Mouse (Mus musculus) forebrain, embryonic 13.5 days (tissue): ENCODE results near the gene Epb41l5. TPM values are rescaled to one million over a fixed set of nuclear protein-coding genes. Genes with fewer than 3 reads are reported as not detected.

Experiments used
- ATAC-seq: fragments of 200-750 bp; cut with Nextera tagmentation; 2 replicates; pipeline ENCODE4 v1.8.0; 2017
- H3K27ac ChIP-seq: fragments of 300-500 bp; sonication (generic); 2 replicates; pipeline ENCODE4 v1.5.1; 2015; ENCODE audit warnings: inconsistent platforms, mild to moderate bottlenecking, moderate library complexity
- H3K27me3 ChIP-seq: fragments of 300-500 bp; sonication (generic); 2 replicates; pipeline ENCODE4 v1.6.1; 2015; ENCODE audit warnings: mild to moderate bottlenecking, inconsistent platforms
- H3K36me3 ChIP-seq: fragments of 300-500 bp; sonication (generic); 2 replicates; pipeline ENCODE4 v1.6.1; 2015; ENCODE audit warnings: mild to moderate bottlenecking, inconsistent platforms; ENCODE audit not compliant: poor library complexity, severe bottlenecking
- H3K4me1 ChIP-seq: fragments of 300-500 bp; sonication (generic); 2 replicates; pipeline ENCODE4 v1.6.1; 2015; ENCODE audit warnings: inconsistent platforms
- H3K4me2 ChIP-seq: fragments of 300-500 bp; sonication (generic); 2 replicates; pipeline ENCODE4 v1.6.1; 2015; ENCODE audit warnings: inconsistent platforms, mild to moderate bottlenecking, moderate library complexity
- H3K4me3 ChIP-seq: fragments of 300-500 bp; sonication (generic); 2 replicates; pipeline ENCODE4 v1.5.1; 2015; ENCODE audit warnings: mild to moderate bottlenecking, inconsistent platforms
- H3K9ac ChIP-seq: fragments of 300-500 bp; sonication (generic); 2 replicates; pipeline ENCODE4 v1.6.1; 2015; ENCODE audit warnings: mild to moderate bottlenecking, inconsistent platforms
- H3K9me3 ChIP-seq: fragments of 300-500 bp; sonication (generic); replicated peaks from 2 replicates; pipeline ENCODE4 v1.6.1; 2016; ENCODE audit warnings: inconsistent platforms
- WGBS: fragments of 180-500 bp; shearing (Covaris S2); methylation state at CpG from one replicate; pipeline ENCODE4 v1.1.7; 2015; 5-methylcytosine and 5-hydroxymethylcytosine counted together
- polyA plus RNA-seq: library from polyadenylated mRNA; unstranded; fragments of >200 nt; fragmentation: Nextera tagmentation; extraction: Ambion mirVana; gene quantifications from 2 replicates; pipeline ENCODE4 v1.2.1, GENCODE M21; 2015

Gene Epb41l5
- polyA plus RNA-seq, 1 experiment from 2014 or later = 26.2 TPM

GRCm38 (mm10) chr1:119544611-119545155, 104.1 kb downstream of the Epb41l5 start:
- no peaks in the 10 kb centered on the region for H3K4me1 ChIP-seq
- no peak overlapping the region for H3K4me2 ChIP-seq
- peaks cover 60% of the 10 kb centered on the region for H3K36me3 ChIP-seq
- no peak overlapping the region for H3K4me3 ChIP-seq
- ATAC-seq = no peak
- WGBS = 90% methylated on average over 5 of the region's 5 CpGs
- H3K9ac ChIP-seq = no peak overlapping the region
- H3K9me3 ChIP-seq = no peaks in the 10 kb centered on the region
- no peaks in the 10 kb centered on the region for H3K27me3 ChIP-seq
- H3K27ac ChIP-seq = no peak overlapping the region

- ATAC-seq = no peak
- H3K4me2 ChIP-seq = no peak overlapping the region
- peaks cover 54% of the 10 kb centered on the region for H3K36me3 ChIP-seq
- H3K9me3 ChIP-seq = no peaks in the 10 kb centered on the region
- no peak overlapping the region for H3K27ac ChIP-seq
- H3K4me1 ChIP-seq = no peaks in the 10 kb centered on the region
- 95% methylated on average over 6 of the region's 6 CpGs for WGBS
- H3K27me3 ChIP-seq = no peaks in the 10 kb centered on the region
- no peak overlapping the region for H3K4me3 ChIP-seq
- H3K9ac ChIP-seq = no peak overlapping the region
These were observed 105.5 kb downstream of the Epb41l5 start for GRCm38 (mm10) chr1:119543316-119543715.

- no peaks in the 10 kb centered on the region for H3K9me3 ChIP-seq
- no peak overlapping the region for H3K27ac ChIP-seq
- H3K9ac ChIP-seq = no peak overlapping the region
- no peak for ATAC-seq
- no peaks in the 10 kb centered on the region for H3K27me3 ChIP-seq
- WGBS = 93% methylated on average over 3 of the region's 3 CpGs
- H3K4me2 ChIP-seq = no peak overlapping the region
- no peak overlapping the region for H3K4me3 ChIP-seq
- peaks cover 36% of the 10 kb centered on the region for H3K36me3 ChIP-seq
- no peaks in the 10 kb centered on the region for H3K4me1 ChIP-seq
These were observed 107.2 kb downstream of the Epb41l5 start for GRCm38 (mm10) chr1:119541570-119541969.

- no peak overlapping the region for H3K4me2 ChIP-seq
- WGBS = 91% methylated on average over 9 of the region's 9 CpGs
- ATAC-seq = no peak
These were observed 107.8 kb downstream of the Epb41l5 start for GRCm38 (mm10) chr1:119540836-119541557.

GRCm38 (mm10) chr1:119539252-119539651, 109.5 kb downstream of the Epb41l5 start:
- no peaks in the 10 kb centered on the region for H3K4me1 ChIP-seq
- H3K4me3 ChIP-seq = no peak overlapping the region
- H3K9me3 ChIP-seq = no peaks in the 10 kb centered on the region
- H3K9ac ChIP-seq = no peak overlapping the region
- WGBS = 87% methylated on average over 2 of the region's 2 CpGs
- peaks cover 24% of the 10 kb centered on the region for H3K36me3 ChIP-seq
- no peak overlapping the region for H3K27ac ChIP-seq
- no peak overlapping the region for H3K4me2 ChIP-seq
- no peak for ATAC-seq
- H3K27me3 ChIP-seq = no peaks in the 10 kb centered on the region

More at GRCm38 (mm10) chr1:119540836-119541557, 107.8 kb downstream of the Epb41l5 start:
- no peak overlapping the region for H3K4me3 ChIP-seq
- H3K9me3 ChIP-seq = no peaks in the 10 kb centered on the region
- no peaks in the 10 kb centered on the region for H3K27me3 ChIP-seq
- H3K9ac ChIP-seq = no peak overlapping the region
- no peaks in the 10 kb centered on the region for H3K4me1 ChIP-seq
- no peak overlapping the region for H3K27ac ChIP-seq
- peaks cover 31% of the 10 kb centered on the region for H3K36me3 ChIP-seq

- Histone ChIP-seq H3K9me3 (no peaks in the 10 kb centered on the region), H3K4me3 (no peak overlapping the region), H3K36me3 (peaks cover 8% of the 10 kb centered on the region), H3K9ac (no peak overlapping the region), H3K4me2 (no peak overlapping the region), H3K27ac (no peak overlapping the region), H3K27me3 (no peaks in the 10 kb centered on the region), H3K4me1 (no peaks in the 10 kb centered on the region)
- 80% methylated on average over 6 of the region's 6 CpGs for WGBS
- no peak for ATAC-seq
These were observed 111.1 kb downstream of the Epb41l5 start for GRCm38 (mm10) chr1:119537651-119538050.

- Histone ChIP-seq H3K9ac (no peak overlapping the region), H3K4me2 (no peak overlapping the region), H3K4me1 (no peaks in the 10 kb centered on the region), H3K27me3 (no peaks in the 10 kb centered on the region), H3K9me3 (no peaks in the 10 kb centered on the region), H3K36me3 (0 out of 2 replicates have a peak, but pooled peaks cover 3% of the 10 kb centered on the region), H3K4me3 (no peak overlapping the region), H3K27ac (no peak overlapping the region)
- WGBS = 89% methylated on average over 2 of the region's 2 CpGs
- no peak for ATAC-seq
These were observed 112.7 kb downstream of the Epb41l5 start for GRCm38 (mm10) chr1:119536122-119536521.

- H3K36me3 ChIP-seq = peaks cover 14% of the 10 kb centered on the region
- no peak for ATAC-seq
- H3K9me3 ChIP-seq = no peaks in the 10 kb centered on the region
- no peak overlapping the region for H3K4me2 ChIP-seq
- no peak overlapping the region for H3K4me3 ChIP-seq
- no peaks in the 10 kb centered on the region for H3K27me3 ChIP-seq
- WGBS = 96% methylated on average over 5 of the region's 5 CpGs
- H3K4me1 ChIP-seq = no peaks in the 10 kb centered on the region
- no peak overlapping the region for H3K9ac ChIP-seq
- H3K27ac ChIP-seq = no peak overlapping the region
These were observed 114.5 kb downstream of the Epb41l5 start for GRCm38 (mm10) chr1:119534341-119534740.

GRCm38 (mm10) chr1:119533093-119533805, 115.6 kb downstream of the Epb41l5 start:
- Histone ChIP-seq H3K27me3 (no peaks in the 10 kb centered on the region), H3K9me3 (0 out of 2 replicates have a peak, but pooled peaks cover 6% of the 10 kb centered on the region), H3K4me2 (no peak overlapping the region), H3K36me3 (peaks cover 22% of the 10 kb centered on the region), H3K4me3 (no peak overlapping the region), H3K4me1 (no peaks in the 10 kb centered on the region), H3K9ac (no peak overlapping the region), H3K27ac (peak overlapping the region; percentile 19; the same call in 1 of the 2 replicates)
- ATAC-seq = peak; percentile 81
- 66% methylated on average over 18 of the region's 18 CpGs for WGBS

- Histone ChIP-seq H3K36me3 (peaks cover 32% of the 10 kb centered on the region), H3K27me3 (no peaks in the 10 kb centered on the region), H3K27ac (no peak overlapping the region), H3K9ac (no peak overlapping the region), H3K4me3 (no peak overlapping the region), H3K4me2 (no peak overlapping the region), H3K4me1 (peaks cover 5% of the 10 kb centered on the region; the same call in 1 of the 2 replicates), H3K9me3 (0 out of 2 replicates have a peak, but pooled peaks cover 6% of the 10 kb centered on the region)
- no peak for ATAC-seq
- WGBS = 95% methylated on average over 6 of the region's 6 CpGs
These were observed 116.6 kb downstream of the Epb41l5 start for GRCm38 (mm10) chr1:119532165-119532564.

GRCm38 (mm10) chr1:119530941-119531340, 117.9 kb downstream of the Epb41l5 start:
- peaks cover 36% of the 10 kb centered on the region for H3K36me3 ChIP-seq
- H3K27ac ChIP-seq = no peak overlapping the region
- WGBS = 94% methylated on average over 13 of the region's 13 CpGs
- H3K9ac ChIP-seq = no peak overlapping the region
- no peak overlapping the region for H3K4me3 ChIP-seq
- H3K4me2 ChIP-seq = no peak overlapping the region
- no peak for ATAC-seq
- no peaks in the 10 kb centered on the region for H3K27me3 ChIP-seq
- H3K4me1 ChIP-seq = peaks cover 12% of the 10 kb centered on the region
- H3K9me3 ChIP-seq = 0 out of 2 replicates have a peak, but pooled peaks cover 6% of the 10 kb centered on the region
